Mouse (Mus musculus) right cerebral cortex, adult 18-20 months (tissue): ENCODE data around the gene Pola2.
A peak's percentile ranks its signal among the peaks of the same experiment; 100 is the strongest.

Source experiments
- DNase-seq: peaks from one replicate; pipeline ENCODE4 v3.0.0; 2022; ENCODE audit warnings: mixed read lengths

Gene Pola2

DNA sequence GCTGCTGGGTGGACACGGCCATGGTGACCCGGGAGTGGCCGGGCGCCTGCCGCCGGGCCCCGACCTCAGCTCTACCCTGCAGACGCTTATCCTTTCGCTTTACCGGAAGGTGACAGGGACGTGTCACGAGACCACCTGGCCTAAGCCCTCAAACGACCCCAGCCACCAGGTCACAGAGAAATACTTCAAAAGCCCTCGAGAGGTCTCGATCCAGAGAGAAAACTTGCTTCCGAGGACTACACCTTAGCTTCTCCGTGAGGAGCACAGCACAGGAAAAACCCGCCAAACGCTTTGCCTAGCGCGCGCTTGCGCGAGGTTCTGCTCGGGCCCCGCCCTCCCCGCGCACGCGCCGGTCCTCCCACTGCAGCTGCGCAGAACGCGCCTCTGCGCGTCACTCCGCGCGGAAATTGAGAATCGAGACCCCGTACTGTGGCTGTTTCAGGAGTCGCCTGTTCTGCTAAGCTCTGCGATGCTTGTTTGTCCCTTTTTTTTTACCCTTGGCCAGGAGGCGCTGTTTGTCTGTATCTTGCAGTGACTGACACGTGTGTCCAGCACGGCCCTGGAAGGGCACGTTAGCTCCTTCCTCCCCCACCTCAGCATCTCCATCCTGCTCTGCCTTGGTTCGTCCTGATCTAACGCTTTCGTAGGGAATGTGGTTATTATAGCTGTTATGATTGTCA, at the start of gene Pola2:
TSS of gene Pola2 (minus strand) at position 320 of the 680 bp plus-strand sequence.
- peak; percentile 89 for DNase-seq

DNA sequence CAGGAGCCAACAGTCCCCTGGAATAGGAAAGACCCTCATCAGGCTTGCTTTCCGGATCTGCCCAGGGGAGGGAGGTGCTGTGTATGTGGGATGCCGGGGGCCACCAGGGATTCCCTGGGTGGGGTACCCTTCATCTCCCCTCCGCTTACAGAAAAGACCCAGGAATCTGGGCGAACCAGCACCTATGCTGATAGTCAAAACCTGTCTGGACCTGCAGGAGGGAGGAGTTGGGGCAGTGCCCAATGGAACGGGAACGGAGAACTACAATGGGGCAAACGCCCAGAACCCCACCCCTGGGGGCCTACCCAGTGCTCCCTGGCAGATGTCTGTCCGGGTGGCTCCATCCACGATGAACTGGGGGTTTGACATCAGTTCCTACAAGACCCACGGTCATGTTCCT, 49.7 kb upstream of the Pola2 start:
- DNase-seq = no peak

DNA sequence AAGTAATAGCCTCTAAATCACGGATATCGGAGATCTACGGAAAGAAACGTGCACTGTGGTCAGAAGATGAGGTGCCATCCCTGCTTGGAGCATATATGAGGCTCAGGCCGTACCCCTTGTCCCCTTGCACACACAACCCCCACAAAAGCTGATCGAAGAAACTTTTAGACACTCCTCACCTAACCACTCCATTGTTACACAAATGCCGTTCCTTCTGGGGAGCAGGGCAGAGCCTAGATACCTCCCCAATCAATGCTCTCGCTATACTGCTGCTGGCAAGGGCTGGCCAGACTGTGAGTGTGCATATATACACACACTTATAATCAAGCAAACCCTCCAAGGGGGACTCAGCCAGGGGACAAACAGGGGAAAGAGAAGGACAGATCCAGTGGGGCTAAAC, 45.1 kb upstream of the Pola2 start:
- DNase-seq = no peak

DNA sequence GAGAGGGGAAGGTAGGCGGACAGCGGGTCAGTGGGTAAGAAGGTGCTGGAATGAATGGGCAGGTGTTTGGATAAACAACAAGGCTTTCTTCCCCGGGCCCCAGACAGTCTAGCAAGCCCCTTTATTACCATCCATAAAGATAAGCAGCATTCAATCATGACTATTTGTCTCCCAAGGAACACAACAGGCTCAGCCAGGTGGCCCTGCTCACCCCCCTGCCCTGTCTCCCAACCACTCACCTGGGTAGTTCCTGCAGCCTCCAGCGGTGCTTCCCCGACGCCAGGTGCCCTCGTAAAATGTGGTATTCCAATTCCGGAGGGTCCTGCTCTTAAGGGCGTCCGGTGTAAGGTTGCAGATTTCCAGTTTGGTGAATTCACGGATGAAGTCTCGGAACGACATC, 43.0 kb upstream of the Pola2 start:
- DNase-seq = no peak

DNA sequence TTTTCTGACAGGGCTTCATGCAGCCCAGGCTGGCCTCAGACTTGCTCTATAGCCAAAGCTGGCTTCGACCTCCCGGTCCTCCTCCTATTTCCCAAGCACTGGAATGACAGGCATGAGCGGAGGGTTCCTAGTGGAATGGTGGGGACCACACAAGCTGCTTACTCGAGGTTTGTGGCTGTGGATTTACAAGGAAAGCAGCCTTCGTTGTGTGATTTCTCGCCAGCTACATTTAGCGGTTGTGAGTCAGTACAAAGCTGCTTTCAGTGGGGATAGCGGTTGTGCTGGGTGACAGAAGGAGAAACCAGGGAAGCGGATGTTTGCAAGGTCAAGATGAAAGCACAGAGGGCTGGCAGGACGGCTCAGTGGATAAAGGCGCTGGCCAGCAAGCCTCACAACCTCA, 41.5 kb upstream of the Pola2 start:
- DNase-seq = no peak

DNA sequence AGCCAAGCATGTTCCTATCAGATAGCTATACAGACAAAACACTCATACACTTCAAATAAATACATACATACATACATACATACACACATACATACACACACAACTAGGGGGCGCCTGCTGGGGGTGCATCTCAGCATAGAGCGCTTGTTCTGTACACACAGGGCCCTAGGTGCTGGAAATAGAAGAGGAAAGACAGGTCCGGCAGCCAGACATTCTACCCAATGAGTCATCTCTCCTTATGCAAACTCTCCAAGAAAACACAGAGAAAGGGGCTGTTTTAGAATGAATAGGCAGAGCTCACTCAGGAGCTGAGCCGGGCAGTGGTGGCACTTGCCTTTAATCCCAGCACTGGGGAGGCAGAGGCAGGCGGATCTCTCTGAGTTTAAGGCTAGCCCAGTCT, 36.0 kb upstream of the Pola2 start:
- DNase-seq = no peak

DNA sequence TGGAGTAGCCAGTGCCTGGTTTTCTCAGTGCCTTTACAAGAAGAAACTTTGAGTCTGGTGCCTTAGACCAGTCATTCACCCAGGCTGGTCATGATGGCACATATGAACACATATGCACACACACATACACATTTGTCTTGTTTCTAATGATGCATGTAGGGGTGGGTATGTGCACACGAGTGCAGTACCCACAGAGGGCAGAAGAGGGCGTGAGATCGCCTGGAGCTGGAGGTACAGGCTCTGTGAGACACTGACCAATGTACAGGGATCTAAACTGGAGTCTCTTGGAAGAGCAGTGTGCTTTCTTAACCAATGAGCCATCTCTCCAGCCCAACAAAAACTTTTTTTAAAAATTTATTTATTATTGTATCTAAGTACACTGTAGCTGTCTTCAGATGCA, 34.2 kb upstream of the Pola2 start:
- no peak for DNase-seq

DNA sequence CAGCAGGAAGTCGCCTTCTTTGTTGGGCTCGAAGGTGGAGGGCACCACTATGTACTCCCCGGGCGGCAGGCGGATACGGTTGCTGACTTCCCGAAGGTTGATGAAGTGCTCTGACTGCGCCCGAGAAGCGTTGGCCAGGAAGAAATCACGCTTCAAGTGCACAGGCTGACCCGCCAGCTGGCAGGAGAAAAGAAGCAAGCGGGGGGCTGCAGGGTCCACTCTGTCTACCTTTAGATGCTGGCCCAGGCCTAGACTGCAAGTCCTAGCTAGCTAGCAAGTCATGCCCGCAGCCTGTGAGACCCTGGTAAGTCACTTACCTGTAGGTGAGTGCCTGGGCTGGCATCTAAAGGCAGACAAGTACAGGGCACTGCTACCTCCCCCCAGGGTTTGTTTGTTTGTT, 30.7 kb upstream of the Pola2 start:
- no peak for DNase-seq

DNA sequence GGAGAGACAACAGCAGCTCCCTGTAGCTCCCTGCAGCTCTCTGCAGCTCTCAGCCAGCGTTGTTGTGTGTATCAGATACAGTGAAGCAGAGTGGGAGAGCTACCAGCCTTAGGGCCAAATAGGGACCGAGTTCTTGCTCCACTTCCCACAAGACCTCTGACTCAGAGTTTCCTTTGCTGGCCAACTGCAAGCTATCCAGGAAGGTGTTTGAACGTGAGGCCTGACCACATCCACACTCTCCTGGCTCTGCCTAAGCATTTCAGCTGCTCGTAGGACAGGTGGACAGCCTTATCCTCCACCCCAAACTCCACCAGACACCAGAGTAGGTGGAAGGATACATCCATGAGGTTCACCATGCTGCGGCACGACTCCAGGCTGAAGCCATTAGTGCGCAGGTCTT, 28.0 kb upstream of the Pola2 start:
- no peak for DNase-seq

DNA sequence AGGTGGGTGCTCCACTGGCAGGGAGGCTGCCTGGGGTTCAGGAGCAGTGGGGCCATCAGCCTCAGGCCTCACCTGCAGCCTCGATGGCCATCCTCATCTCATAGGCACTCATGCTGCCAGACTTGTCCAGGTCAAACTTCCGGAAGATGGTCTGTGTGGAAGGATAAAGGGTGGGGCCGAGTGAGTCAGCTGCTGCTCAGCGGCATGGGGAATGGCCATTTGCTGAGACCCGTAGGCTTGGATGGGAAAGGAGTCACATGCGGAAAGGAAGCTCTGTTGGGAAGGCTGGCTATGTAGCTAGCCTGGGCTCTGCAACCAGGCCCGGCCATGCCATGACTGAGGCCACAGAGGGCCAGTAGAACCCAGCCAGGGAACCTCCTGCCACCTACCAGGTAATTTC, 27.5 kb upstream of the Pola2 start:
- DNase-seq = no peak

DNA sequence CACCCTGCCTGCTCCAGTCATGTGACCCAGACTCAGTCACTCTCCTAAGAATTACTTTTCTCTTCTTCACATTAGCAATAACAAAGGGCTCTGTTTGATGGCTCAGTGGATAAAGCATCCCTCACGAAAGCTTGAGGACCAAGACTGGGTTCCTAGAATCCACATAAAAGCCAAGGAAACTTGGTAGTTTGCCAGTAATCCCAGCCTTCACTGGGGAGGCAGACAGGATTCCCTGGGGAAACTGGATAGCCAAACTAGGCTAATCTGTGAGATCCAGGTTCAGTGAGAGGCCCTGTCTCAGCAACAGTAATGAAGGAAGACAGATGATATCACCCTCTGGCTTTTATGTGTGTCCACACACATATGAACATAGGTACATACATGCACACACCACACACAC, 26.9 kb upstream of the Pola2 start:
- DNase-seq = no peak

DNA sequence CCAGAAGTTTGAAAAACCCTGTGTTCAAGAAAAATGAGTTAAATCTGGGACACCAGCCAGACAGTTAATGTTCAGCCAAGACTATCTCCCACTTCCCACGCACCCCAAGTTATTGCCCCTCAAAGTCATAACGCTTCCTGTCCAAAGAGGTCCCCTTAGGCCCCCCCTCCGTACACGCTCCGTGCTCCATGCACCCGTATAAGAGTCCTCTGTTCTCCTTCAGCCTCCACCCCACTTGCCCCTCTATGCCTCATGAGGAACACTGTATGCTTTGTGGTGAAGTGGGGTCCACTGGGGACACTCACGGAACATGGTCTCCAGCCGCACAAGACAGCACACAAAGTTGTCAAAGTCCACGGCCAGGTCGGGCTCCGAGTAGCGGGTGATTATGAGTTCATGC, 26.0 kb upstream of the Pola2 start:
- no peak for DNase-seq

DNA sequence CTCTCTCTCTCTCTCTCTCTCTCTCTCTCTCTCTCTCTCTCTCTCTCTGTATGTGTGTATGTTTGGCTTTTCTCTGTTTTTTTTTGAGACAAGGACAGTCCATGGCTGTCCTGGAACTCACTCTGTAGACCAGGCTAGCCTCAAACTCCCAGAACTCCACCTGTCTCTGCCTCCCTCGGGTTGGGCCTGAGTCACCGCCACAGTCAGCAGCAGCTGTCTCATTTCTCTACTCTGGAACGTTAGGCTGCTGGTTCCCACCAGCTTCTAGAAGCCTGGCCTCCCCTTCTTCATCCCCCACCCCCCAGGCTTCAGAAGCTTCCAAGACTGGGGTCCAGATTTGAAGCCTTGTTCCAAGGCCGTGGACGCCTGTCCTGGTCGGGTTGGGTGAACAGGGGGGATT, 25.6 kb upstream of the Pola2 start:
- no peak for DNase-seq

DNA sequence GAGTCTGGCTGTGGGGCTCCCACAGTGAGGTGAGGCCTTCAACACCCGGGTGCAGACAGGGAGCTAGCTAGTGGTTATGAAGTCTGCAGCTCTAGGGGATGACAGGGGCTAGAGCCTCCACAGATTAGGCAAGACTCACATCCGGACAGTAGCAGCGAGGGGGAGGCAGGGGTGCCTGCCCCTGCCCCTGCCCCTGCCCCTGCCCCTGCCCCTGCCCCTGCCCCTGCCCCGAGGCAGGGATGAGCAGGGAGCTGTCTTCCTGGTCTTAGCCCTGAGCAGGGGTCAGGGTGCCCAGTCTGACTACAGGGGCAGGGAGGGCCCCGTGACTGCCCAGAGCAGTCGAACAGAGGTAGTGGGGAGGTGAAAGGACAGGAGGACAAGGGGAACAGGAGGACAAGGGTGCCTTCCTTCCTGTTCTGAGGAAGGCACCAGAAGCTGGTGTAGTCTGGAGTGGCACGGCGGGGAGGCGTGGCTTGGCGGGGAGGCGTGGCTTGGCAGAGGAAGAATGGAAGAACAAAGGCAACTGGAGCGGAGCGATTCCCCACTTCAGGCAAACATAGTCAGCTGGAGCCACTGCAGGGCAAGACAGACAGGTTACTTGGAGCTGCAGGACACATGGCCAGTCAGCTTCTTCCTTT, 24.9 kb upstream of the Pola2 start:
- peak; percentile 36 for DNase-seq

DNA sequence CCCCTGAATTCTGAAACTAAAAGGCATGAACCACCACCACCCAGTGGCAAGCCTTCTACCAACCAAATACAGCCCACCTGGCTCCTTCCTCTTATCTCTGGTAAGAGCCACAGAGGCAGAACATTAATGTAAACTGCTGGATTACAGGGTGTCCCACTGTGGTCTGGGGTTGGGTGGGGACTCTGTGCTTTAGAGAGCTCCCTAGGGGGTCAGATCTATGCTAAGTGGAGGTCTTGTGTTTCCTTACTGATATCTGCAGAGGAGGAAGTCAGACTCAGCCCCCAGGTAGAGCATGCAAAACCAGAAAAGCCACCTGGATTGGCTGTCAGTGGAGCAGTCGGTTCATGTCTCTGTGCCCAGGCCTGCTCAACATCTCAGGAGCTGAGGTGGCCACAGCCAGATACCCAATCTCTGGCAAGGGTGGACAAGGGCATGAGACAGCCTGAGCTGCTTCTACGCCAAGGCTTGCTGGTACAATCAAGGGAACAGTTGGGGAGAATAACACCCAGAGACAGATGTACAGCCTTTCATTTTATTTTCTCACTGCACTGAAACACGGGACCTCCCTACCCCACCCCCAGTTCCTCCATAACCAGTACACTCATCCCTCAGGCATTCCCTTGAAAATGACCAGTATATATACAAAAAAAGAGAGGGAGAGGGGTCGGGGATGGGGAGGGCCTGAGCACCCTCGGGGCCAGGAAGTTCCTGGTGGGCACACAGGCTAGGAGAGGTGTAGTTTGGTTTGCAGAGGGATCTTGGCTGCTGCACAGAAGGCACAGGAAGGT, 24.2 kb upstream of the Pola2 start:
- no peak for DNase-seq

DNA sequence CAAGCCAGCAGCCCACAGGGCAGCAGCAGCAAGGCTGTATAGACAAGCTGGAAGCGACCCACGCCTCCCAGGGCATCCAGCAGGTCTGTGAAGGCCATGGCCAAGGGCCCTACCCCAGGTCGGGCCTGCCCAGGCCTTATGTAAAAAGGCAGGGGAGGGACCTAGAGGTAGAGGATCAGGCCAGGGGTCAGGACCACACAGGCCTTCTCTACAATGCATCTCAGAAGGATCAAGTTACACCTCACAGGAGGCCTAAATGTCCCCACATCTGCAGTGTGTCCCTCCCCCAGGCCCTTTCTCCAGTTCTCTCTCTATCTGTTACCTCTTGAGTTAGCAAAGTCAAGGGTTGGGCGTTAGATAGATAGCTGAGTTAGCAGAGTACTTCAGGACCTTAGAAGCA, 22.0 kb upstream of the Pola2 start, which contains the start of gene Slc22a20:
TSS of gene Slc22a20 (minus strand) at position 101 of the 400 bp plus-strand sequence.
- DNase-seq = no peak

DNA sequence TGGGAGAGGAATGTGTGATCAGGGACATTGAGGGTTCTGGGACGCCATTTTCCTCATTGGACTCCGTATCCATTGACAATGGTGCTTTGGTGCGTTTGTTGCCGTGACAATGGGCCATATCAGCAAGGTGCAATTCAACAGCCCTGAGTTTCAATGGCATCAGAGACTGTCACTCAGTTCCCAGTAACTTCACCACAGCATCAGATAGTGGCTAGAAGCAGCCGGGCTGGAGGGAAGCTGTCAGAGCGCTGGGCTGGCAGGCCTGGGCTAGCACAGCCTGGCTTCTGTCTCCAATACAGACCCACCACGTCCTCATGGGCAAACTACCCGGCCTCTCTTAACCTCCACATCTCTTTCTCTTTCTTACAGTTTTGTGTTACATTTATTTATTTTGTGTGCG, 16.5 kb upstream of the Pola2 start:
- DNase-seq = no peak

DNA sequence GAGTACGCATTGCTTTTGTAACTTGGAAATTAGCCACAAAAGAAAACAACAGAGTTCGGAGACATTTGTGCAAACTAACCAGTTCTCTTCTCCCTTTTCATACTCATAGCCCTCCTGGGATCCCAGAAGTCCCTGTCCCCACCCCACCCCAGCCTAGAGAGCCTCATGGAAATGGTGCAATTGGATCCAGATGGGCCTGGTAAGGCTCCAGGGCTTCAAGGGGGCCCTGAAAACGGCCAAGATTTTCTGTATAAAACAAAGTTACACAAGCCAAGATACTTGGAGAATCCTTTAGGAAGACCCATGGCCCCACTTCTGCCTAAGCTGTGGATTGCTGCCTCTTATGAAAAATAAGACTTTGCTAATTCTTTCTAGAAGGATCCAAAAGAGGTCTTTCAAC, 13.7 kb upstream of the Pola2 start:
- DNase-seq = no peak

DNA sequence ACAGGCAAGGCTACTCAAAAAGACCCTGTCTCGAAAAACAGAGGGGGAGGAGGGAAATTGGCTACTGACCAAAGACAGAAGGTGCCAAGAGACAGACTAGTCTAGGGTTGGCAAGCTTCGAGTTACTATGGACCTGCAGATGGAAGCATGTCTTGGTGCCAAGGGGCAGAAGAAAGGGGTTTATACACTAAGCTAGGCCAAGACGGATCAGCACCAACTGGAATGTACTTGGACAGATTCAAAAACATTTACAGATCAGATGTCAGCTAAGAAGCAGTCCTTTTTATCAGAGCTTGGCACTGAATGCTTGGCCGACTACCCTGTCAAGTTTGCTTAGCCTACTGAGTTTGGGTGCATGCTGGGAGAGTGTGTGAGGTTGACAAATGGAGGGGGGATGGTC, 11.7 kb upstream of the Pola2 start:
- no peak for DNase-seq

DNA sequence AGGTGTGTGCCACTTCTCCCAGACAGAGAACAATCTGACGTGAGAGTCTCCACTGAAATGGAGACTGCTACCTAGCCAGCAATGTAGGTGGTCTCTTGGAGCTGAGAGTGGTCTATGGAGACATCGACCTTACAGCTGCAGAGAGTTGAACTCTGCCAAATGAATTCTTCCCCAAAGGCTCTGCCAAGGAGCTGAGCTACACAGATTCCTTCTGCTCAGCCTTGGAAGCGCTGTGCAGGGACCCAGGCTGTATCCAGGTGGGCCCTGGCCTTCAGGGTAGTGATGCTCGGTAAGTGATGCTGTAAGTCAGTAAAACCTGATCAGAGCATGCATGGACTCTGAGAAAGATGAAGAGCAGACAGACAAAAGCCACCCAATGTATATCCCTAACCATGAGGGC, 11.1 kb upstream of the Pola2 start:
- DNase-seq = no peak

DNA sequence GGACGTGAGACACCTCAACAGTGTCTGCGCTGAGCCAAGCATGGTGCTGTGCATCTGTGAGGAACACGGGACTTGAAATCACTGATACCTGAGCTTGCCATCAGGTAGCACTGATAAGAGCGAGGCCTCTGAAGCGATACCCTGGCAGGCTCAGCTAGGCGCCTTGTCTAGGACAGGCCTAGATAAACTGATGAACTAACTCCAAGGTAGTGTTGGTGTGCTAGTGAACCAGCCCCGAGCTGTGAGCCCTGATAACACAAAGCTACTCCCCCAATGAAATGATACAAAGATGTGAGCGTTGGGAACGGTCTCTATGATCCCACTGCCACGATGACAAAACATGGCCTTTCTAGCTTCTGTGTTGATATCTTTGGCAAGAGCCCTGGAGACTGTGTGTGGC, 3.7 kb upstream of the Pola2 start:
- DNase-seq = no peak

DNA sequence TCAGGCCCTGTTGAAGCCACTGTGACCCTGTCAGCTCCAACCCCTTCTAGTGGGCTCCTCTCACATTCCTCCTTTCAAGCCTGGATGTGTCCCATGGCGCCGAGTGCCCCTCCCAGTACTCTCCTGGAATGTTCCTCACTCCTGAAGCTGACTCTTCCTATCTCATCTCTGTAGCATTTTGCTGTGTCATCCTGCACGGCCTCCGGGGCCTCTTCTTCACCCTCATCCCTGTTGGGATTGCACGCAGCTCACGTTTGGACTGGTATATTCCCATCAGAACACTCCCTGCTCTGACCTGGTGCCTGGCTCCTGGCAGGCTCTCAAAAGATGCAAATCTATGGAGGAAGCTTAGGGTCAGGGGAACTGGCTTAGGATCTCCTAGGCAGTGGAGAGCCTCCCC, 2.8 kb upstream of the Pola2 start:
- no peak for DNase-seq

DNA sequence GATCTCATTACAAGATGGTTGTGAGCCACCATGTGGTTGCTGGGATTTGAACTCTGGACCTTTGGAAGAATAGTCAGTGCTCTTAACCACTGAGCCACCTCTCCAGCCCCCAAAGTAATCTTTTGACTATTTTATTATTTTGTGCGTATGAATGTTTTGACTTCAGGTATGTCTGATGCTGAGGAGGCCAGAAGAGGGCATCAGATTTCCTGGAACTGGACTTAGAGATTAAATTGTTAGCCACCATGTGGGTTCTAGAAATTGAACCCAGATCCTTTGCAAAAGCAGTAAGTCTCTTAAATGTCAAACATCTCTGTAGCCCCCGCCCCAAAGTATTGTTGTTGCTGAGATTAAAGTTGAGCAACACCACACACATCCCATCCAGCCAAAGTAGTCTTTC, 1.9 kb upstream of the Pola2 start:
- DNase-seq = no peak

DNA sequence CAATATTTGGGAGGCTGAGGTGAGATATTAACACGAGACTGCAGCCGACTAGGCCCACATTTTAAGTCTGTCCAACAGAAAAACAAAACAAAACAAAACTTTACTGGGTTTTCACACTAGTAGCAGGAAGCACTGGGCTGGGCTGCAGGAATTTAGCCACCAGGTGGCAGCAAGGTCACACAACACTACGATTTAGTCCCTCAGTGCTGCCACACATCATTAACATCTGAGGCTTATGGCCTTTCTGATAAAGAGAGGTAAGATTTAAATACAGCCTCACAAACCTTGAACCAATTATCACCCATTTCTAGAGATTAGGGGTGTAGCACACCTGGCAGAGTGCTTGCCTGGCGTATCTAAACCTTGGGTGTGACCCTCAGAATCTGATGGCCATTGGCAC, 1.3 kb upstream of the Pola2 start:
- peak; percentile 58 for DNase-seq
